Mouse (Mus musculus): ENCODE results near the gene Max. TPM values are rescaled to one million over a fixed set of nuclear protein-coding genes. Genes with fewer than 3 reads are reported as not detected.

Max gene
- polyA plus RNA-seq, 1 experiment: 101 TPM

DNA sequence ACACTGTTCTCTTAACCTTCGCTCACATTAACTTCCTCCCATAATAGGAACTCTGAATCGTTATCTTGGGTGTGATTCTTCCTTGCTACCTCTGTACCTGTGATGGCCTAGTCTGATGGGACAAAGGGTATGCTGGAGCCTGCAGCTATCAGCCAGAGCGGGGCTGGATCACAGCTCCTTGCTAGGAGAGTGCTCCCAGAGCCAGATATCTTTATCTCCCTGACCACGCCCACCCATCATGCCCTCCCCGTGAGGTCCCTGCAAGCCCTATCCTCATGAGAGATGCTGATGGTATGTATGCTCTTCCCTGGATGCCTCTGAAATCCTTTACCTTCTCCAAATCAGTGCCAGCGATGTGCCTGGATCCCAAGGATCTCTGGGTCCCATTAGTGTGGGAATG is 31.8 kb downstream of the Max start:
- Histone ChIP-seq H3K4me3 (ENCODE audit: low read depth, low read length) (no peak overlapping the region), H3K9ac (ENCODE audit: low read depth, poor library complexity, severe bottlenecking) (no peak overlapping the region), H3K27me3 (ENCODE audit: control insufficient read depth, insufficient read depth, low read length, poor library complexity, severe bottlenecking) (no peaks in the 10 kb centered on the region), H3K9me3 (replicated peaks; ENCODE audit: control insufficient read depth, insufficient read depth, low read length, poor library complexity, severe bottlenecking) (no peaks in the 10 kb centered on the region), H3K27ac (ENCODE audit: insufficient read depth, low read length) (no peak overlapping the region), H3K4me1 (ENCODE audit: control insufficient read depth, insufficient read depth, low read length) (peaks cover 10% of the 10 kb centered on the region), H3K36me3 (ENCODE audit: control insufficient read depth, insufficient read depth, low read length, poor library complexity, severe bottlenecking) (no peaks in the 10 kb centered on the region; the same call in 1 of the 2 replicates)
- TF ChIP-seq CTCF (IDR thresholded peaks at IDR 0.05; ENCODE audit: low read depth, low read length): no peak
- no peak for TF ChIP-seq EP300 (IDR thresholded peaks at IDR 0.05; ENCODE audit: insufficient read depth, low read depth, low read length)
- no peak for TF ChIP-seq POLR2A (IDR thresholded peaks at IDR 0.05; ENCODE audit: insufficient read depth, low read length)

DNA sequence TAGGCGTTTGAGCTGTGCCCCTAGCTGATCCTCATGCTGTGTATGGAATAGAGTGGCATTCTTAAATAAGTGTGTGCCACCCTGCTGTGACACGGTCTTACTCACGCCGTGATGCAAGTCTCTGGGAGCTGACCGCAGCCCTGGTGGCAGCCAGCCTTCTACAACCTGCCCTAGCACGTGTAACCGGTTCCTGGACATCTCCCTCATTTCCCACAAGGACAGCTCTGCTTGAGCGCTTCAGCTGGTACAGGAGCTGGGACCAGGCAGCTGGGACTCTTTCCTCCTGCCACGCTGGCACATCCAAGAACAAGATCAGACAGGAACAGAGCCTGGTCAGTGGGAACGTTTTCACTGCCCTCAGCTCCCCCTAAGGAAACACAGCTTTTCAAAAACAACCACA is 34.5 kb downstream of the Max start:
- no peaks in the 10 kb centered on the region for H3K9me3 ChIP-seq (replicated peaks; ENCODE audit: control insufficient read depth, insufficient read depth, low read length, poor library complexity, severe bottlenecking)
- H3K4me1 ChIP-seq (ENCODE audit: control insufficient read depth, insufficient read depth, low read length): peaks cover 10% of the 10 kb centered on the region
- TF ChIP-seq CTCF (IDR thresholded peaks at IDR 0.05; ENCODE audit: low read depth, low read length): no peak
- TF ChIP-seq EP300 (IDR thresholded peaks at IDR 0.05; ENCODE audit: insufficient read depth, low read depth, low read length): no peak
- TF ChIP-seq POLR2A (IDR thresholded peaks at IDR 0.05; ENCODE audit: insufficient read depth, low read length): no peak
- H3K36me3 ChIP-seq (ENCODE audit: control insufficient read depth, insufficient read depth, low read length, poor library complexity, severe bottlenecking): no peaks in the 10 kb centered on the region
- H3K9ac ChIP-seq (ENCODE audit: low read depth, poor library complexity, severe bottlenecking): no peak overlapping the region
- no peak overlapping the region for H3K4me3 ChIP-seq (ENCODE audit: low read depth, low read length)
- H3K27ac ChIP-seq (ENCODE audit: insufficient read depth, low read length): no peak overlapping the region
- no peaks in the 10 kb centered on the region for H3K27me3 ChIP-seq (ENCODE audit: control insufficient read depth, insufficient read depth, low read length, poor library complexity, severe bottlenecking)

DNA sequence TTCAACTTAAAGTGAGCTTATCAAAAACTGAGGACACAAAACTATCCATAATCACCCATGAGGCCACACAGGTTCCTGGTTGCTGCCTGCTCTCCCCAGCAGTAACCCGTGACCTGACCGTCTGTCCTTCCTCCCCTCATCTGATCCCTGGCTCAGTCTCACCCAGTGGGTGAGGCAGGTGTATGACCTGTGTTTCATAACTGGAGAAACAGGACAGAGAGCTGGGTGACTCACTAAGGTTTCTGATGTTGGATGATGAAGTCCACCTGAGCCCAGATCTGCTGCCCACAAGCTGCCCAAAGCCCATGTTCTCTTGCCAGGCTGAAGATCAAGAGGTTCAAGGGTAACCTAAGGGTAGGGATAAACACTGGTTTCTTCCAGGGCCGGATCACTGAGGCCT is 35.0 kb downstream of the Max start:
- H3K9ac ChIP-seq (ENCODE audit: low read depth, poor library complexity, severe bottlenecking): no peak overlapping the region
- H3K27me3 ChIP-seq (ENCODE audit: control insufficient read depth, insufficient read depth, low read length, poor library complexity, severe bottlenecking): no peaks in the 10 kb centered on the region
- peaks cover 8% of the 10 kb centered on the region for H3K4me1 ChIP-seq (ENCODE audit: control insufficient read depth, insufficient read depth, low read length)
- H3K36me3 ChIP-seq (ENCODE audit: control insufficient read depth, insufficient read depth, low read length, poor library complexity, severe bottlenecking): no peaks in the 10 kb centered on the region
- TF ChIP-seq POLR2A (IDR thresholded peaks at IDR 0.05; ENCODE audit: insufficient read depth, low read length): no peak
- TF ChIP-seq EP300 (IDR thresholded peaks at IDR 0.05; ENCODE audit: insufficient read depth, low read depth, low read length): no peak
- no peak for TF ChIP-seq CTCF (IDR thresholded peaks at IDR 0.05; ENCODE audit: low read depth, low read length)
- H3K27ac ChIP-seq (ENCODE audit: insufficient read depth, low read length): no peak overlapping the region
- H3K9me3 ChIP-seq (replicated peaks; ENCODE audit: control insufficient read depth, insufficient read depth, low read length, poor library complexity, severe bottlenecking): no peaks in the 10 kb centered on the region
- H3K4me3 ChIP-seq (ENCODE audit: low read depth, low read length): no peak overlapping the region

DNA sequence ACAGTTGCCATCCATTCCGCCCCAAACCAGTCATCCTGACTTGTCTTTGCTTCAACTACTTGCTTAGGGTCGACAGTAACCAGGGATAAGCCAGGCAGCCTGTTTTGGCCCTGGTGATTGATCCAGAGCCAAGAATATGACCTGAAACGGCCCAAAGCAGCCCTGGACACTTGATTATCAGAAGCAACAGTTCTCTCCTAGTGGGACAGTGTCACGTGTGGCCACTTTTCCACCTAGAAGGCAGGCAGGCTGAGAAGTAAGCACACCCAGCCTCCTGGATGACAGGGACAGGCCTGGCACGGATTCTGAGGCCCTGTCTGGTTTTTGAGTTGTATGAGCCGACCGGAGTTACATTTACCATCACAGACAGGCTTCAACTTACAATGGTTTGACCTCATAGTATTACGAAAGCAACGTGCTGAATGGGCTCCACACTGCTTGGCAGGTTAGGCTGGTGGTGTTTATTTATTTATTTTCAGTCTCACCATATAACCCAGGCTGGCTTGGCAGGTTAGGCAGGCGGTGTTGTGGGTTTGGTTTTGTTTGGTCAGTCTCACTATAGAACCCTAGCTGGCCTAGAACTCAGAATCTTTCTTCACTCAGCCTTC is 35.6 kb downstream of the Max start:
- Histone ChIP-seq H3K9ac (ENCODE audit: low read depth, poor library complexity, severe bottlenecking) (no peak overlapping the region), H3K36me3 (ENCODE audit: control insufficient read depth, insufficient read depth, low read length, poor library complexity, severe bottlenecking) (no peaks in the 10 kb centered on the region), H3K27ac (ENCODE audit: insufficient read depth, low read length) (no peak overlapping the region), H3K4me3 (ENCODE audit: low read depth, low read length) (no peak overlapping the region), H3K4me1 (ENCODE audit: control insufficient read depth, insufficient read depth, low read length) (peaks cover 3% of the 10 kb centered on the region), H3K9me3 (replicated peaks; ENCODE audit: control insufficient read depth, insufficient read depth, low read length, poor library complexity, severe bottlenecking) (no peaks in the 10 kb centered on the region), H3K27me3 (ENCODE audit: control insufficient read depth, insufficient read depth, low read length, poor library complexity, severe bottlenecking) (no peaks in the 10 kb centered on the region)
- TF ChIP-seq POLR2A (IDR thresholded peaks at IDR 0.05; ENCODE audit: insufficient read depth, low read length) (no peak), CTCF (IDR thresholded peaks at IDR 0.05; ENCODE audit: low read depth, low read length) (no peak), EP300 (IDR thresholded peaks at IDR 0.05; ENCODE audit: insufficient read depth, low read depth, low read length) (no peak)

DNA sequence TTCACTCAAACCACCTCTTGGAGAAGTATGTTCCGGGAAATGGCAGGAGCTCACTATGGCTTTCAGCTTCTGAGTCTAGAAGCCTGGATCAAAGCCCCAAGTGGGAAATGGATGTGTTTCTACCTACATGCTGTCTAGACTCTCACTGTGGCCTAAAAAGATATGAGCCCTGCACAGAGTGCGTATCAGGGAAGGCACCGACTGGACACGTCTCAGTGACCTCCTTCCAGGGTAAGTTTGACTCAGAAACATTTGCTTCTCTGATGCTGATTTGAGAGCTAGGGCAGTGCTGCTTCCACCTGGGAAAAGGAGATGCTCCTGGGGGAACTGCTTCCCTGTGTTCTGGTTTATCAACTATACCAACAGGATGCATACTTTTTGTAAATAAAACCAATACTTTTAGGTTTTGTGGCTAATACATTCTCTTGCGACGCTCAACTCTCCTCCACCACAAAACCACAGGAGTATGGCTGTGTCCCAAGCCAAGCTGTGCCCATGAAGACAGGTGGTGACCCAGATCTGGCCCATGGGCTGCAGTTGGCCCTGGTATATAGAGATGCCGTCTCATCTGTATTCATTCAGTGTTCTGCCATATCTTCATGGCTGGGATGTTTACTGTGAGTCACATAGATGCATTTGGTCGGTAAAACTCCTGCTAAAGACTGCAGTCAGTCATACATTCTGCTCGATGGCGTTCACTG is 36.9 kb downstream of the Max start:
- H3K27ac ChIP-seq (ENCODE audit: insufficient read depth, low read length): no peak overlapping the region
- H3K4me1 ChIP-seq (ENCODE audit: control insufficient read depth, insufficient read depth, low read length): peaks cover 3% of the 10 kb centered on the region
- no peak overlapping the region for H3K4me3 ChIP-seq (ENCODE audit: low read depth, low read length)
- TF ChIP-seq CTCF (IDR thresholded peaks at IDR 0.05; ENCODE audit: low read depth, low read length) (no peak), POLR2A (IDR thresholded peaks at IDR 0.05; ENCODE audit: insufficient read depth, low read length) (no peak), EP300 (IDR thresholded peaks at IDR 0.05; ENCODE audit: insufficient read depth, low read depth, low read length) (no peak)
- no peaks in the 10 kb centered on the region for H3K9me3 ChIP-seq (replicated peaks; ENCODE audit: control insufficient read depth, insufficient read depth, low read length, poor library complexity, severe bottlenecking)
- H3K27me3 ChIP-seq (ENCODE audit: control insufficient read depth, insufficient read depth, low read length, poor library complexity, severe bottlenecking): no peaks in the 10 kb centered on the region
- no peaks in the 10 kb centered on the region for H3K36me3 ChIP-seq (ENCODE audit: control insufficient read depth, insufficient read depth, low read length, poor library complexity, severe bottlenecking)
- H3K9ac ChIP-seq (ENCODE audit: low read depth, poor library complexity, severe bottlenecking): no peak overlapping the region

DNA sequence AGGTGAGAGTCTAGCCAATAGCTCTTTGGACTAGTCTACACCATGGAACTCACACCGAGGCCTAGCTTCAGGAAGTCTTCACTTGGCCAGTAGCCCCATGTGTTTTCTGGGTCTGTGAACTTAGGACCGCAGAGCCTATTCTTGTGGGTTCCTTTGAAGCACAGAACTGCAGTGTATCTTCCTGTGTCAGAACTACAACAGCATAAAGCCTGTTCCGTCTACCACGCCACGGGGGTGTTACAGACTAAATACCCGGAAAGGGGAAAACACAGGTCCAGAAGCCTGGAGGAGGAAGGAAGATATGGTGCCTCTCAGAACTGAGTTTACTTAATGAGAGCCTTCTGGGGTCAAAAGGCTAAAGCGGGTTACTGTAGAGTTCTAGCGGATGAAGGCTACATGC is 38.9 kb downstream of the Max start:
- H3K9ac ChIP-seq (ENCODE audit: low read depth, poor library complexity, severe bottlenecking): no peak overlapping the region
- peaks cover 7% of the 10 kb centered on the region for H3K4me1 ChIP-seq (ENCODE audit: control insufficient read depth, insufficient read depth, low read length)
- TF ChIP-seq EP300 (IDR thresholded peaks at IDR 0.05; ENCODE audit: insufficient read depth, low read depth, low read length): no peak
- TF ChIP-seq CTCF (IDR thresholded peaks at IDR 0.05; ENCODE audit: low read depth, low read length): no peak
- TF ChIP-seq POLR2A (IDR thresholded peaks at IDR 0.05; ENCODE audit: insufficient read depth, low read length): no peak
- H3K9me3 ChIP-seq (replicated peaks; ENCODE audit: control insufficient read depth, insufficient read depth, low read length, poor library complexity, severe bottlenecking): no peaks in the 10 kb centered on the region
- H3K4me3 ChIP-seq (ENCODE audit: low read depth, low read length): no peak overlapping the region
- no peaks in the 10 kb centered on the region for H3K27me3 ChIP-seq (ENCODE audit: control insufficient read depth, insufficient read depth, low read length, poor library complexity, severe bottlenecking)
- no peak overlapping the region for H3K27ac ChIP-seq (ENCODE audit: insufficient read depth, low read length)
- H3K36me3 ChIP-seq (ENCODE audit: control insufficient read depth, insufficient read depth, low read length, poor library complexity, severe bottlenecking): no peaks in the 10 kb centered on the region

All from ES-Bruce4 (cell line).